Mouse (Mus musculus) ZHBTc4 (cell line): ENCODE data around the gene Ctbp2.

Source experiments
- DNase-seq: peaks from one replicate; pipeline ENCODE4 v3.0.0-alpha.2; 2011; ENCODE audit warnings: low read depth, low spot score

The Ctbp2 gene

DNA sequence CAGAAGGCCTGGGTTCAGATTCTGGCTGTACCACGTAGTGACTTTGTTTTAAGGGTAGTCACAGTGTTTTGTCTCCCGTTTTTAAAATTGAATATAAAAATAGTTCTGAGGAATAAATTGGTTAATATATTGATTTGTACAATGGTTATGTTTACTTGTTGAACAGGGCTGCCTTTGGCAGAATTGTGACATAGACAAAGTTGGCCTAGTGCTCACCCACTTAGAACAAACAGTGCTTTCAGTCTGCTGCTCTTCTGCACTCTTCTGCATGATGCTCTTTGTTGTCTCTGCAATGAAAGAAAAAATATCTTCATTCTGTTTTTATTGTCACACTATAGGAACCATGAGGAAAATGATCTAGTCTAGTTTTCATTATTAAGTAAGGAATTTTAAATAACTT is 185.0 kb downstream of the Ctbp2 start:
- no peak for DNase-seq
